In the genomic region with DNA sequence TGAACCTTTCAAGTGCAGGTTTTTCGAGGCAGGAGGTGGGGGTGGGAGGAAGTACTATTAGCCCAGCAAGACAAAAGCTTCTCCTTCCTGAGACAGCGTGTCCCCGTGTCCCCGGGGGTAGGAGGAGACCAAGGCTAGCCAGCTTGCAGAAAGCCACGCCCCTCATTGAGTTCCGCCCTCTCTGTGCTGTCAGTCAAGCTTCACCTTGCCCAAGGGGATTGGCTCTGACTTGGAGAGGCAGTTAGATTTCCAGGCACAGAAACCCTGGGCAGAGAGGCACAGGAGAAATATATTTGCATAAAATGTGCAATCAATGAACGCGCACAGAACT, we compare ENCODE assay signal across 8 mouse cellular contexts. TPM values are rescaled to one million over a fixed set of nuclear protein-coding genes. Genes with fewer than 3 reads are reported as not detected.
DNase-seq lines count a peak whose midpoint lies in the region; ATAC-seq lines count a peak whose summit lies in the region.

No protein-coding gene starts in this region.

- ATAC-seq in cerebellum, adult (ENCODE audit: insufficient number of reproducible peaks, low FRiP score, low TSS enrichment), result peak; percentile 56; the same call in 1 of the 2 replicates
- peak; percentile 96 for ATAC-seq in hindbrain, embryonic 11.5 days (ENCODE audit: low FRiP score)

- H3K9ac ChIP-seq in hindbrain, embryonic 11.5 days (ENCODE audit: low read depth, low read length), result no peak overlapping the region

- DNase-seq in Muller cell, postnatal 12 days (ENCODE audit: inconsistent ontology term), result peak; percentile 84
- DNase-seq in forelimb bud, embryonic 11.5 days (ENCODE audit: low read depth, low spot score), result peak; percentile 91
- peak; percentile 88 for DNase-seq in hindbrain, embryonic 11.5 days (ENCODE audit: low spot score)
- peak; percentile 18 to 26 for DNase-seq in layer of hippocampus, postnatal 36 days
- peak; percentile 16 for DNase-seq in right cerebral cortex, postnatal 14 days
- peak; percentile 91 for DNase-seq in yolk sac, embryonic 10.5 days (ENCODE audit: low spot score)

- under 1% methylated on average over 8 of the region's 8 CpGs for WGBS in hindbrain, embryonic 11.5 days

- H3K4me1 ChIP-seq in hindbrain, embryonic 11.5 days (replicated peaks; ENCODE audit: control insufficient read depth, insufficient read depth, low read length), result no peaks in the 10 kb centered on the region
- peaks cover 20% of the 10 kb centered on the region for H3K4me1 ChIP-seq in megakaryocyte, embryonic 14.5 days

- H3K27me3 ChIP-seq in hindbrain, embryonic 11.5 days (ENCODE audit: control insufficient read depth, insufficient read depth, low read length), result no peaks in the 10 kb centered on the region
- H3K27me3 ChIP-seq in megakaryocyte, embryonic 14.5 days (replicated peaks), result peaks cover 13% of the 10 kb centered on the region

- no peaks in the 10 kb centered on the region for H3K9me3 ChIP-seq in hindbrain, embryonic 11.5 days (ENCODE audit: control insufficient read depth, low read length)
- H3K9me3 ChIP-seq in megakaryocyte, embryonic 14.5 days, result no peaks in the 10 kb centered on the region

- H3K27ac ChIP-seq in hindbrain, embryonic 11.5 days (ENCODE audit: low read depth, low read length), result no peak overlapping the region

- no peaks in the 10 kb centered on the region for H3K36me3 ChIP-seq in hindbrain, embryonic 11.5 days (ENCODE audit: control insufficient read depth, insufficient read depth, low read length)
- H3K36me3 ChIP-seq in megakaryocyte, embryonic 14.5 days (replicated peaks; ENCODE audit: low read length), result no peaks in the 10 kb centered on the region

- H3K4me3 ChIP-seq in hindbrain, embryonic 11.5 days (ENCODE audit: low read depth, low read length), result peak overlapping the region; percentile 24
- peak overlapping the region; percentile 90 for H3K4me3 ChIP-seq in megakaryocyte, embryonic 14.5 days (replicated peaks)

- peak overlapping the region; percentile 17 for H3K4me2 ChIP-seq in hindbrain, embryonic 11.5 days (replicated peaks; ENCODE audit: low read depth, low read length)

RNA-seq across cellular contexts. Expression of gene Lnx1, which starts 1.7 kb away (rescaled TPM):
- polyA plus RNA-seq in hindbrain, embryonic 11.5 days (2014; fragmentation: Nextera tagmentation; extraction: Ambion mirVana), result 0.34 and 0.88 TPM in 2 replicates
- total RNA-seq in layer of hippocampus, postnatal 36 days (2021), result 10 to 100 TPM; 15.5 to 15.9 TPM
- polyA plus RNA-seq in megakaryocyte, embryonic 14.5 days (2012; ENCODE audit: insufficient read depth, low replicate concordance), result not detected in 2 replicates

Comparison
In these comparisons a context has a peak if more than half of its experiments do, and no peak if none do; other contexts are left out.
1. DNase-seq: peak in every context shown above with its lines; median percentile 91 in forelimb bud, embryonic 11.5 days; 91 in yolk sac, embryonic 10.5 days; 88 in hindbrain, embryonic 11.5 days; 84 in Muller cell, postnatal 12 days; 22 in layer of hippocampus, postnatal 36 days; 16 in right cerebral cortex, postnatal 14 days.